Mouse (Mus musculus): ENCODE measurements at regions not wholly inside any gene's neighbourhood (a gene's known extent, or its start where the extent isn't known, plus 50 kb on each side); places are given as distances from the start of the nearest gene placed in this dataset.

DNA sequence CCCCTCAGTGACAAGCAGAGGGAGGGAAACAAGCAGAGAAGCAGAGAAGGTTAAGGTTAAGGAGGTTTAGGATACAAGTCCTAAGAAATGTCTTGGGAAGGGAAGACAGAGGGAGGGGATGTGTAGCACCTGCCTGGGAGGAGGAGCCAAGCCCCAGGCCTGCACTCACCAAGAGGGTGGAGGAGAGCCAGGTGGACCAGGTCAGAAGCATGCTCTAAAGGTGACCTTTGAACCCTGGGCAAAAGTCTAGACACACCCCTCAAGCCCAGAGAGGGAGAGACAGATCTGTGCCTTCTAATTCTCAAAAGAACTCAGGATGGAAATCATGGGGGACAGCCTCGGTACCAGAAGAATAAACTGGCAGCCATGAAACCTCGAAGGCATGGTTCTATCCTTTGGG is 54.4 kb upstream of the Calm2 start:
- H3K9ac ChIP-seq = no peak overlapping the region
- no peaks in the 10 kb centered on the region for H3K36me3 ChIP-seq
- 0 out of 2 replicates have a peak overlapping the region, but pooled peaks have one; percentile 79 for H3K27ac ChIP-seq
- H3K4me3 ChIP-seq (replicated peaks) = no peak overlapping the region
- 0 out of 2 replicates have a peak, but pooled peaks cover 4% of the 10 kb centered on the region for H3K27me3 ChIP-seq (replicated peaks)
- no peaks in the 10 kb centered on the region for H3K9me3 ChIP-seq
- H3K4me1 ChIP-seq = peaks cover 12% of the 10 kb centered on the region
- 48% methylated on average over 2 of the region's 2 CpGs for whole genome bisulfite sequencing
- peak; percentile 37; the same call in 1 of the 2 replicates for ATAC-seq (ENCODE audit: insufficient read depth, low FRiP score, low read depth)
- no peak overlapping the region for H3K4me2 ChIP-seq

DNA sequence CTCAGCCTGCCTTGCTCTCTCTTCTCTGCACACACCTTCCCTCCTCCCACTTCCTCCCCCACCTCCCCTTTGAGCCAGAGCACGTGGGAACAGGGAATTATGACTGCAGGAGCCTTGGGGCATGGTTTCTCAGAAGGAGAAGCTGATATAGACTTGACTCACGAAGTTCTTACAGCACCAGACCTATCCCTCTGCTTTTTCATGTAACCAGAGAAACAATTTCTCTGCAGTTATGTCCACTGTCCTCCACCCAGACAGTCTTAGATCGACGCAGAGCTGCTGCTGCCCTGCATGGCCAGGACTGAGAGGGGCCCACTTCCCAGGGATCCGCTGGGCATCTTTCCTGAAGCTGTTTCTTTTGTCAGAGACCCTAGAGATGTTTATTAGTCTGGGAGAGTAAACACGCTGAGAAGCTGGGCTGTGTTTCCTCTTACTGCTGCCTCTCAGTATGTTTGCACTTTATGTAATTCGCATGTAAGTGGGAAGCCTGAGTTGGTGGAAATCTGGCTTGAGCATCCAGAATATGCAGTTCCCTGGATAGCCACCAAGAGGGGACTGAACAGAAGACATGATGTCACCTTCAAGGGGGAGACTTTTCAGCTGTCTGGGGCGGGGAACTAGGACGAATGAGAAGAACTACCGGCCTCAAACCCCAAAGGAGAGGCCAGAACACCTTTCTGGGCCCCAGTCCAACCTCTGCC is 55.1 kb upstream of the Calm2 start:
- Histone ChIP-seq H3K4me1 (peaks cover 12% of the 10 kb centered on the region), H3K9me3 (no peaks in the 10 kb centered on the region), H3K27me3 (replicated peaks) (0 out of 2 replicates have a peak, but pooled peaks cover 4% of the 10 kb centered on the region), H3K4me2 (peak overlapping the region; percentile 6; the same call in 1 of the 2 replicates), H3K27ac (peak overlapping the region; percentile 79), H3K9ac (no peak overlapping the region), H3K4me3 (replicated peaks) (no peak overlapping the region), H3K36me3 (no peaks in the 10 kb centered on the region)
- ATAC-seq (ENCODE audit: insufficient read depth, low FRiP score, low read depth) = 0 out of 2 replicates have a peak, but pooled peaks have one; percentile 29
- WGBS = 28% methylated on average over 10 of the region's 10 CpGs

DNA sequence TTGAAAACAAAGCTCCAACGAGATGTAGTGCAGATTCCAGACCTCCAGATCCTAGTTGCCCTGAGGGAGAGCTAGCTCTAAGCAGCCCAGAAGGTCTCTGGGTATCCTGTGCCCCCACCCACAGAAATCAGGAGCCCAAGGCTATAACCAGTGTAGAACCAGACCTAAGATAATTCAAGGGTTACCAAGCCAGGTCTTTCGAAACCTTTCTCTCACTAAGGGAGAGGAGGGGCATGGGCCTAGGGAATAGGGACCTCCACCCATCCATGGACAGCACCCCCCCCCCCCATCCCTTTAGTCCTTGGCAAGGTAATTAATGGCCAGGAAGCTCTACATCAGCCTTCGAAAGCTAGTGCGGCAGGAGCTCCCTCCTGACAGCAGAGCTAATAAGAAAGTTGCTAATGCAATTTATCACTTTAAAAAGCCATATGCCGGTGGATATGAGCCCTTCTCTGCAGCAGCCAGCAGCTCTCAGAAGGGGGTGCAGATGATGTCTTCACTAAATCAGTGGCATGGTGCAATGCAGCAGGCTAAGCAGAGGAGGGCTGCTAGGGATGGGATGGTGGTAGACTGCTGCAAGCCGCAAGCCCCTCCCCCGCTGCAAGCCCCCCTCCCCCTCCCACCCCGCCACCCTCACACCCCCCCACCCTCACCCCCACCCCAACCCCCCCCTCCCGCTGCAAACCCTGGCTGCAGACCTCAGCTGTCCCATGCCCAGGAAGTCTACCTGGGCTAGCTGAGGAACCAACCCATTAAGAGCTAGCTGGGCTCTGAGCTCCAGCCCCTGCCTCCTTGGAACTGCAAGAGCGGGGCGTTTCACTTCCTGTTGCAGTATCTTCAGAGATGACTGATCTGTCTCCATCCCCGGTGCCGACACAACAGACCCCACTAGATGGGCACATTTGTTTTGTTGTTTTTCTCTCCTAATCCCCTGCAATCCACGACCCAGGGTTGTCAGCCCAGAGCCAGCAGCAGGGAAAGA is 55.9 kb upstream of the Calm2 start:
- no peaks in the 10 kb centered on the region for H3K36me3 ChIP-seq
- peak overlapping the region; percentile 79 for H3K27ac ChIP-seq
- H3K9me3 ChIP-seq = no peaks in the 10 kb centered on the region
- ATAC-seq (ENCODE audit: insufficient read depth, low FRiP score, low read depth) = peak; percentile 32; the same call in 1 of the 2 replicates
- 14% methylated on average over 13 of the region's 14 CpGs for WGBS
- peak overlapping the region; percentile 6; the same call in 1 of the 2 replicates for H3K4me2 ChIP-seq
- peaks cover 12% of the 10 kb centered on the region for H3K4me1 ChIP-seq
- 0 out of 2 replicates have a peak, but pooled peaks cover 4% of the 10 kb centered on the region for H3K27me3 ChIP-seq (replicated peaks)
- no peak overlapping the region for H3K9ac ChIP-seq
- H3K4me3 ChIP-seq (replicated peaks) = no peak overlapping the region

GRCm38 (mm10) chr17:87503491-87503890 is 56.8 kb upstream of the Calm2 start:
- 84% methylated on average over 5 of the region's 5 CpGs for WGBS
- no peak overlapping the region for H3K9ac ChIP-seq
- 0 out of 2 replicates have a peak, but pooled peaks cover 4% of the 10 kb centered on the region for H3K27me3 ChIP-seq (replicated peaks)
- H3K4me1 ChIP-seq = peaks cover 12% of the 10 kb centered on the region
- H3K4me2 ChIP-seq = no peak overlapping the region
- ATAC-seq (ENCODE audit: insufficient read depth, low FRiP score, low read depth) = no peak
- no peaks in the 10 kb centered on the region for H3K36me3 ChIP-seq
- H3K4me3 ChIP-seq (replicated peaks) = no peak overlapping the region
- H3K27ac ChIP-seq = no peak overlapping the region
- no peaks in the 10 kb centered on the region for H3K9me3 ChIP-seq

DNA sequence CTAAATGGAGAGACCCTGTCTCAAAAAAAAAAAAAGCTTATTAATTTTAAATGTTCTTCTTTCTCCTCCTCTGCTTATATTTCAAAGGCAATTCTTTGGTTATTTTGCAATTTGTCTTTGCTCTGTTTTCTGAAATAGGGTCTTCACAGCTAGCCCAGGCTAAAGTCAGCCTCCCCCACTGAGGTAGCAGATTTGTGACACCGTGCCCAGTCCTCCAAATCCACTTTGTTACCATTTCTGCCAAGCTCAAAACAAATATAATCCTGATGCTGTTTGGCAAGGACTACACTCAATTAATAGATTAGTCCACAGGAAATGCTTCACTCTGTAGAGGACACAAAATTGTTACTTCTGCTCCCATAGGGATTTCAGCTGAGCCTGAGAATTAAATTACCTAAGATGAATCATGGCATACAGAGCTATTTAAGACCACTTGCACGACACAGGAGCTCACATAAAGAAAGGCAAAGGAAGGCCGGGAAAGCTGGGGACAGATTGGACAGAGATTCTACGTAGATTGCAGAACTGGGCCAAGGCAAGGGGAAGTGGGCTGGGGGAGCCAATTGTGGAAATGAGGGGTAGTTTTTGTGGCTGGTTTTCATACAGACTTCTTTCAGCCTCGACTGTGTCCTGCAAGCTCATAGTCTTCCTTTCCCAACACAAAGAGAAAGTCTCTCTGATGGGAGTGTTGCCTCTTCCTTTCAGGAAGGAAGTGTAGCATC is 58.4 kb upstream of the Calm2 start:
- Histone ChIP-seq H3K27me3 (replicated peaks) (0 out of 2 replicates have a peak, but pooled peaks cover 3% of the 10 kb centered on the region), H3K9ac (no peak overlapping the region), H3K9me3 (no peaks in the 10 kb centered on the region), H3K27ac (no peak overlapping the region), H3K4me2 (no peak overlapping the region), H3K4me3 (replicated peaks) (no peak overlapping the region), H3K36me3 (no peaks in the 10 kb centered on the region), H3K4me1 (peaks cover 12% of the 10 kb centered on the region)
- WGBS = 56% methylated on average over 5 of the region's 5 CpGs
- no peak for ATAC-seq (ENCODE audit: insufficient read depth, low FRiP score, low read depth)

GRCm38 (mm10) chr17:87507848-87508247 is 61.1 kb upstream of the Calm2 start:
- Histone ChIP-seq H3K36me3 (no peaks in the 10 kb centered on the region), H3K27me3 (replicated peaks) (no peaks in the 10 kb centered on the region), H3K4me1 (peaks cover 4% of the 10 kb centered on the region; the same call in 1 of the 2 replicates), H3K27ac (no peak overlapping the region), H3K4me3 (replicated peaks) (no peak overlapping the region), H3K9ac (no peak overlapping the region), H3K4me2 (no peak overlapping the region), H3K9me3 (no peaks in the 10 kb centered on the region)
- WGBS = 68% methylated on average over 8 of the region's 8 CpGs
- no peak for ATAC-seq (ENCODE audit: insufficient read depth, low FRiP score, low read depth)

- no peak overlapping the region for H3K27ac ChIP-seq
- 65% methylated on average over 16 of the region's 16 CpGs for WGBS
- no peaks in the 10 kb centered on the region for H3K36me3 ChIP-seq
- peak; percentile 27; the same call in 1 of the 2 replicates for ATAC-seq (ENCODE audit: insufficient read depth, low FRiP score, low read depth)
- H3K9ac ChIP-seq = no peak overlapping the region
- H3K4me3 ChIP-seq (replicated peaks) = no peak overlapping the region
- H3K4me2 ChIP-seq = no peak overlapping the region
- no peaks in the 10 kb centered on the region for H3K4me1 ChIP-seq
- H3K27me3 ChIP-seq (replicated peaks) = no peaks in the 10 kb centered on the region
- H3K9me3 ChIP-seq = no peaks in the 10 kb centered on the region
Measured at GRCm38 (mm10) chr17:87508582-87509253, 62.0 kb upstream of the Calm2 start.

DNA sequence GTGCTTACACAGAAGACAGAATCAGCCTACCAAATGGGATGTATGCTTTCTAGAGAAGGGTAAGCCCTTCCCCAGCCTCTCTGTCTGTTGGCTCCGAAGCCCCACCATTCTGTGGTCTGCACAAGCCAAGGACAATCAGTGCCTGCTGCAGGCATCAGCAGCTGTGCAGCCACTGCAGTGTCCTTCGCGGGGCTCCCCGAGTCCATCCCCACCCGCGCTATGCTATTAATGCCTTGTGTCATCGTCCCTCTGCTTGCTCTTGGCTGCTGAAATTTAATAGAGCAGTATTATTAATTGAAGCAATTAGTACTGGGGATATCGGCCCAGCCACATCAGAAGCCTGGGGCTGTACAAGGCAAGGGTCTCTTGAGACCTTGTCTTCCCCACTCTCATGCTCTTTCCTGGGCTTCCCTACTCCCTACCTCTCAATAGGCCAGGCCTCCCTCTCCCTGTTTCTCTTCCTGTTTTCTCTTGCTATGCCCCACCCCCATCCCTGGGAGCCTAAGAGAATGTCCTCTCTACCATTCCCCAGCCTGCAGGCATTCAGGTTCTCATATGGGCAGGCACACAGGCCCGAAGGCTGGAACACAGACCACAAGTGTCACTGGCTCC is 65.4 kb upstream of the Calm2 start:
- Histone ChIP-seq H3K27me3 (replicated peaks) (no peaks in the 10 kb centered on the region), H3K9me3 (no peaks in the 10 kb centered on the region), H3K4me1 (no peaks in the 10 kb centered on the region; the same call in 1 of the 2 replicates), H3K9ac (no peak overlapping the region), H3K36me3 (no peaks in the 10 kb centered on the region), H3K4me2 (no peak overlapping the region), H3K4me3 (replicated peaks) (no peak overlapping the region), H3K27ac (no peak overlapping the region)
- ATAC-seq (ENCODE audit: insufficient read depth, low FRiP score, low read depth) = no peak
- 66% methylated on average over 9 of the region's 9 CpGs for WGBS

- H3K9me3 ChIP-seq = no peaks in the 10 kb centered on the region
- H3K4me1 ChIP-seq = peaks cover 4% of the 10 kb centered on the region; the same call in 1 of the 2 replicates
- no peak overlapping the region for H3K4me2 ChIP-seq
- H3K4me3 ChIP-seq (replicated peaks) = no peak overlapping the region
- H3K36me3 ChIP-seq = no peaks in the 10 kb centered on the region
- 28% methylated on average over 11 of the region's 11 CpGs for WGBS
- no peaks in the 10 kb centered on the region for H3K27me3 ChIP-seq (replicated peaks)
- H3K9ac ChIP-seq = no peak overlapping the region
- peak; percentile 78 for ATAC-seq (ENCODE audit: insufficient read depth, low FRiP score, low read depth)
- H3K27ac ChIP-seq = no peak overlapping the region
Measured at GRCm38 (mm10) chr17:87513822-87514221, 67.1 kb upstream of the Calm2 start.

GRCm38 (mm10) chr17:87514366-87515126 is 67.8 kb upstream of the Calm2 start:
- ATAC-seq (ENCODE audit: insufficient read depth, low FRiP score, low read depth) = no peak
- Histone ChIP-seq H3K4me1 (peaks cover 4% of the 10 kb centered on the region; the same call in 1 of the 2 replicates), H3K27me3 (replicated peaks) (no peaks in the 10 kb centered on the region), H3K36me3 (no peaks in the 10 kb centered on the region), H3K4me2 (no peak overlapping the region), H3K27ac (no peak overlapping the region), H3K9ac (no peak overlapping the region), H3K9me3 (no peaks in the 10 kb centered on the region), H3K4me3 (replicated peaks) (no peak overlapping the region)
- WGBS = 45% methylated on average over 6 of the region's 6 CpGs
